Mouse (Mus musculus) cortical plate, adult 2 months (tissue): ENCODE data around the gene Clmn.

Experiments
- CTCF ChIP-seq: fragments of 200-500 bp; IDR thresholded peaks from 2 replicates; pipeline ENCODE4 v1.5.1; 2011; ENCODE audit warnings: mild to moderate bottlenecking, control low read depth, low read length; ENCODE audit not compliant: insufficient read depth; ENCODE audit errors: extremely low read depth
- POLR2A ChIP-seq: fragments of 200-500 bp; IDR thresholded peaks from 2 replicates; pipeline ENCODE4 v1.6.1; 2011; ENCODE audit warnings: mild to moderate bottlenecking, low read length, control low read depth; ENCODE audit not compliant: insufficient read depth; ENCODE audit errors: extremely low read depth

GRCm38 (mm10) chr12:104857614-104858013 lies 7.3 kb downstream of the Clmn start:
- no peak for TF ChIP-seq CTCF
- TF ChIP-seq POLR2A = no peak
